Mouse (Mus musculus) mature B cell (primary cell): ENCODE measurements around the gene Nptn.

ENCODE experiments used
- in situ Hi-C: fragments of 300-500 bp; cut with MboI; formaldehyde crosslinking; loops from 2 replicates; pipeline ENCODE4 v1.14.3; 2019

The Nptn gene

DNA sequence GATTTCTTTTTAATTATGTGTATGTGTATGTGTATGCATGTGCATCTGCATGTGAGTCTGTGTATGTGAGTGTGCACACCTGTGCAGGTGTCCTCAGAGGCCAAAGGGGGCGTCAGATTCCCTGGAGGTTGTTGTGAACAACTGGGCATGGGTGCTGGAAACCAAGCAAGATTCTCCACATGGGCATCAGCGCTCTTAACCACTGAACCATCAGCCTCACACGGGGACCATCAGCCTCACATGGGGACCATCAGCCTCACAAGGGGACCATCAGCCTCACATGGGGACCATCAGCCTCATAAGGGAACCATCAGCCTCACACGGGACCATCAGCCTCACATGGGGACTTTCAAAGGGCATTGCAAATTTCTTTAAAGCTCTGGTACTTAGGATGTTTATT, 108.7 kb downstream of the Nptn start:
- in situ Hi-C loops, result no loop called here

DNA sequence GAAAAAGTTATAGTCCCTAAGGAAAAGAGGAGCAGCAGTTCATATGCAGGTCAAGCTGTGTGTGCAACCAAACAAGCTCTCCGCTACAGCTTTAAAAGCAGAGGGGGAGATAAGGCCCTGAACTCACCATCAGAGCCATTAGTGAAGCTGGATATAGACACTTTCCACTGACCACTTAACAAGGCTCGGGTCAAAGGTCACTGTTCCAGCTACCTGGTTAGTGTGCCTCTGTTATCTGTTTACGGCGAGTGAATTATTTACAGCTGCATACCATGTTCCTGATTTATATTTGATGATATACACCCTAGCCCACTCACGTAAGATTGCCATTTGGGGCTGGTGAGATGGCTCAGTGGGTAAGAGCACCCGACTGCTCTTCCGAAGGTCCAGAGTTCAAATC, 109.4 kb downstream of the Nptn start:
- in situ Hi-C loops, result no loop called here

DNA sequence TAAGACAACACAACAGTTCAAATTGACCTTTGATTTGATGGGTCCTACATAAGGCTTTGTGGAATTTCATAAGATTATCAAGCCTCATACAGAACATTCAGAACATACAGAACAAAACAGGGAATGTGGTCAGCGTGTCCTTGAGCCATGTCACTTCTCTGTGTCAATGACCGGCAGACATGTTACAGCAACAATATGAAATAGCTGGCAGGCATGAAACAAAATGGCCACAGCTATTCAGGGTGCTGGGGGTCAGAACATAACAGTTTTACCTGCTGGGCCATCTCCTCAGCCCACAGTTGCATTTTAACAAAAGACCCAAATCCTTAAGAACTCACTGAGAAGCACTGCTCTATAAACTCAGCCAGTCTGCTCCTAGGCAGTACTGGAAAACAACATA, 116.4 kb downstream of the Nptn start:
- in situ Hi-C loops, result no loop called here

DNA sequence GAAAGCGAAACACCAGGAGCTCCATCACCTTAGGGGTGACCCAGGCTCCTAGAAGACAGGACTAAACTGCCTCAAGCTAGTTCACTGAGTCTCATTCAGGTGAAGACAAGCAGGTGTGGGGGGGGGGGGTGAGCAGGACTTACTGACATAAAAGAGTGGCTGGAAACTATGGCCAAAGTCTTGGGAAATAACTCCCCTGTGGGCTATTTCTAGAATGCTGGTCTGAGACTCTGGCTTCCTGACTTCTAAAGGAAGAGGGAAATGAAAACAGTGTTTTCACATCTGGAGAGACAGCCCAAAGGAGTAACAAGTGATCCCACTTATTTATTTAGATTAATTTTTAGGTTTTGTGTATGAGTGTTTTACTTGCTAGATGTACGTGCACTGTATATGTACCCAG, 119.7 kb downstream of the Nptn start:
- in situ Hi-C loops, result no loop called here

DNA sequence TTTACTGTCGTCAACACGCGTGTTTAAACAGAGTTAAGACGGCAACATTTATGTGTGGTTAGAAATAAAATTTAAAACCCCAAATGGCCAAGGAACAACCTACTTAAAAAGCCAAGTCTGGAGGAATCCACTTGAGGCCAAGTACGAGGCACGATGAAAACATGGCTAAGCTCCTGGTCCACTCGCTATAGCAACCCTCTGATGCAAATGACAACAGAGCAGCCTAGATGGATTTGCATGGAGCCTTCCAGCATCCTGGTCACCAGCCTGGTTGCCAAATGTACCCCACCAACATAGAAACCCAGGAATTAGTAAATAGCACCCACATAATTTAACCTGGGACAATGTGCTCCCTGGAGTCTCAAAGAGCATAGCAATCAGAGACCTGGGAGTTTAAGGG, 121.7 kb downstream of the Nptn start:
- in situ Hi-C loops, result no loop called here

DNA sequence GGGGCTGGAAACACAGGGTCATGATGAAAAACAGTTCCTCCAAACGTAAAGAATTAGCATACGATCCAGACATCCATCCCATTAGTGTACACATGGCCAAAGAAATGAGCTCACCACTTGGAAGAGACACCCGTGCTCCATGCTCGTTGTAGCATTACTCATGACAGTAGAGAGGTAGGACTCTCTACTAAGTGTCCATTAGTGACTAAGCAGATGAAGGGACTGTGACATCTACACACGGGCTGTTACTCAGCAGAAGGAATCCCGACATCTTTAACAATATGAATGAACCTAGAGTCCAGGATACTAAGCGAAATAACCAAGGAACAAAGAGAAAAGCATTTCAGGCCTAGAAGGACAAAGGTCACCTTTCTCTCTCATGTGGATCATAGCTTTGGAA, 124.0 kb downstream of the Nptn start:
- in situ Hi-C loops, result no loop called here
